In genomic region chr11:88620158-88620973, GRCm38 (mm10) we compare ENCODE assay signal across 8 mouse cellular contexts.
DNase-seq lines count a peak whose midpoint lies in the region; ATAC-seq lines count a peak whose summit lies in the region.

No protein-coding gene starts in this region.

- peak; percentile 30 for ATAC-seq in CD4-positive, CD25-positive, alpha-beta regulatory T cell, adult 4 months
- peak; percentile 66 for ATAC-seq in forebrain, embryonic 14.5 days
- ATAC-seq in lung, embryonic 16.5 days (ENCODE audit: low read depth) = peak; percentile 66

- 0 out of 2 replicates have a peak overlapping the region, but pooled peaks have one; percentile 3 for H3K4me2 ChIP-seq in forebrain, embryonic 14.5 days (ENCODE audit: low read length)
- peak overlapping the region; percentile 32 for H3K4me2 ChIP-seq in lung, embryonic 16.5 days (ENCODE audit: low read depth, low read length)

- DNase-seq in brain, adult 2 months (ENCODE audit: low read depth, low spot score) = peak; percentile 84
- DNase-seq in forebrain, embryonic 14.5 days (ENCODE audit: low spot score) = peak; percentile 87
- DNase-seq in heart, postnatal 25 days (ENCODE audit: low spot score) = peak; percentile 46
- DNase-seq in layer of hippocampus, adult 8-10 months (ENCODE audit: low spot score in 2 of 2) = peak; percentile 68 to 71
- DNase-seq in splenic B cell, adult 2 months (ENCODE audit: low read depth, low spot score) = peak; percentile 74
- no peak for DNase-seq in urinary bladder, postnatal 10 days (ENCODE audit: low spot score)

- no peaks in the 10 kb centered on the region for H3K27me3 ChIP-seq in forebrain, embryonic 14.5 days (replicated peaks; ENCODE audit: control insufficient read depth, insufficient read depth, low read length)
- H3K27me3 ChIP-seq in lung, embryonic 16.5 days (ENCODE audit: control insufficient read depth, insufficient read depth, low read depth, low read length) = no peaks in the 10 kb centered on the region
- no peaks in the 10 kb centered on the region for H3K27me3 ChIP-seq in splenic B cell, adult 2 months (ENCODE audit: control insufficient read depth, insufficient read depth, low read length, poor library complexity, severe bottlenecking)

- no peaks in the 10 kb centered on the region for H3K36me3 ChIP-seq in forebrain, embryonic 14.5 days (ENCODE audit: control insufficient read depth, insufficient read depth, low read length)
- H3K36me3 ChIP-seq in lung, embryonic 16.5 days (ENCODE audit: control insufficient read depth, insufficient read depth, low read length) = peaks cover 2% of the 10 kb centered on the region; the same call in 1 of the 2 replicates
- H3K36me3 ChIP-seq in splenic B cell, adult 2 months (ENCODE audit: control insufficient read depth, insufficient read depth, low read length, poor library complexity, severe bottlenecking) = no peaks in the 10 kb centered on the region

- no peak overlapping the region for H3K4me3 ChIP-seq in forebrain, embryonic 14.5 days (ENCODE audit: low read depth, low read length)
- no peak overlapping the region for H3K4me3 ChIP-seq in lung, embryonic 16.5 days (ENCODE audit: low read length)

- intact Hi-C loops in heart, postnatal 25 days (cut with DNase I) = loop anchor here (5.0 kb wide), 2 partner anchors 63 to 97 kb away; partner anchors contain the start of gene Msi2

- no peaks in the 10 kb centered on the region for H3K9me3 ChIP-seq in forebrain, embryonic 14.5 days (replicated peaks; ENCODE audit: control insufficient read depth, low read length)
- H3K9me3 ChIP-seq in lung, embryonic 16.5 days (ENCODE audit: control insufficient read depth, low read length) = no peaks in the 10 kb centered on the region

- H3K4me1 ChIP-seq in forebrain, embryonic 14.5 days (ENCODE audit: control insufficient read depth, insufficient read depth, low read length) = peaks cover 66% of the 10 kb centered on the region
- H3K4me1 ChIP-seq in lung, embryonic 16.5 days (replicated peaks; ENCODE audit: control insufficient read depth, insufficient read depth, low read length) = peaks cover 72% of the 10 kb centered on the region

- WGBS in forebrain, embryonic 14.5 days = 4% methylated on average over 15 of the region's 15 CpGs
- WGBS in lung, embryonic 16.5 days = 10% methylated on average over 15 of the region's 15 CpGs

- peak overlapping the region; percentile 40; the same call in 1 of the 2 replicates for H3K9ac ChIP-seq in forebrain, embryonic 14.5 days (ENCODE audit: low read length)
- H3K9ac ChIP-seq in lung, embryonic 16.5 days (ENCODE audit: low read length) = no peak overlapping the region

- H3K27ac ChIP-seq in forebrain, embryonic 14.5 days (ENCODE audit: low read depth, low read length) = peak overlapping the region; percentile 79
- H3K27ac ChIP-seq in lung, embryonic 16.5 days (ENCODE audit: low read length) = peak overlapping the region; percentile 70
